Comparison of ENCODE assay signal across 25 mouse cellular contexts in genomic region chr4:134106105-134106504, GRCm38 (mm10). TPM values are rescaled to one million over a fixed set of nuclear protein-coding genes. Genes with fewer than 3 reads are reported as not detected.
DNase-seq lines count a peak whose midpoint lies in the region; ATAC-seq lines count a peak whose summit lies in the region.
"Had no signal": no experiment of that assay in that cellular context is flagged by ENCODE, and none has a peak within 500 bp of the region (broad histone marks: within the 10 kb centered on the region; RNA-seq: fewer than 3 reads in every experiment).

No protein-coding gene starts in this region.

- no peaks in the 10 kb centered on the region for H3K36me3 ChIP-seq in liver, embryonic 16.5 days (ENCODE audit: control insufficient read depth, insufficient read depth)
- H3K36me3 ChIP-seq: lung, embryonic 15.5 days had no signal

- no peak overlapping the region; the same call in 1 of the 2 replicates for H3K4me2 ChIP-seq in liver, embryonic 16.5 days (ENCODE audit: low read depth, low read length)
- H3K4me2 ChIP-seq: hindbrain, embryonic 14.5 days; lung, embryonic 15.5 days had no signal

- H3K4me3 ChIP-seq in liver, embryonic 16.5 days (ENCODE audit: low read depth, low read length) = no peak overlapping the region
- H3K4me3 ChIP-seq: gastrocnemius, adult 2 months; lung, embryonic 15.5 days had no signal

- peaks cover 30% of the 10 kb centered on the region for H3K4me1 ChIP-seq in liver, embryonic 16.5 days (ENCODE audit: control insufficient read depth, low read depth, low read length)

- peak; percentile 55 for ATAC-seq in inflammation-experienced regulatory T-cells, adult 6 months
- ATAC-seq in liver, embryonic 16.5 days (ENCODE audit: low read depth) = peak; percentile 27; the same call in 1 of the 2 replicates
- ATAC-seq: forebrain, postnatal 0 days; intestine, postnatal 0 days; Patski had no signal

- no peaks in the 10 kb centered on the region for H3K9me3 ChIP-seq in liver, embryonic 16.5 days (replicated peaks; ENCODE audit: control insufficient read depth, low read length)
- H3K9me3 ChIP-seq: lung, embryonic 15.5 days had no signal

- H3K27me3 ChIP-seq in liver, embryonic 16.5 days (ENCODE audit: control insufficient read depth, insufficient read depth, low read depth, low read length) = no peaks in the 10 kb centered on the region
- H3K27me3 ChIP-seq: lung, embryonic 15.5 days; Patski had no signal

- H3K9ac ChIP-seq in liver, embryonic 16.5 days (ENCODE audit: low read depth, low read length) = no peak overlapping the region
- H3K9ac ChIP-seq: forebrain, postnatal 0 days; hindbrain, embryonic 14.5 days; lung, embryonic 15.5 days had no signal

- DNase-seq in CD4-positive, CD25-positive, alpha-beta regulatory T cell, adult 2 months (ENCODE audit: low read depth, low spot score) = peak; percentile 73
- DNase-seq in MEL-GATA-1-ER (ENCODE audit: extremely low read depth, low read depth) = peak; percentile 85
- no peak for DNase-seq in adrenal gland, postnatal 25 days
- no peak for DNase-seq in ovary, adult 18-20 months (ENCODE audit: low spot score)
- DNase-seq in adrenal gland, postnatal 10 days = no peak
- DNase-seq in adrenal gland, postnatal 36 days = no peak
- DNase-seq: cerebellum, adult 11-12 months; forebrain, postnatal 0 days; gastrocnemius, adult 2 months; heart, adult 11 months; layer of hippocampus, postnatal 36 days; thymus, postnatal 25 days had no signal

- WGBS in liver, embryonic 16.5 days (ENCODE audit: insufficient replicate concordance) = 14% methylated on average over 7 of the region's 7 CpGs

- H3K27ac ChIP-seq in liver, embryonic 16.5 days (ENCODE audit: low read length) = peak overlapping the region; percentile 35
- H3K27ac ChIP-seq: gastrocnemius, adult 2 months; hindbrain, embryonic 14.5 days; kidney, postnatal 0 days; lung, embryonic 15.5 days had no signal

RNA-seq across cellular contexts. Expression of gene Ubxn11, which starts 3.7 kb away (rescaled TPM):
- 10 to 100 TPM; 36.2 to 54.5 (median 36.5) TPM for polyA plus RNA-seq in inflammation-experienced regulatory T-cells, adult 6 months (2017; shearing (Covaris generic))
- polyA plus RNA-seq in liver, embryonic 16.5 days (2015; fragmentation: Nextera tagmentation; extraction: Ambion mirVana) = 1.3 TPM in 2 replicates
- 8.1 and 9.4 TPM in 2 replicates for total RNA-seq in adrenal gland, postnatal 25 days (2021)
- 1 to 10 TPM; 4.1 to 7.5 TPM for total RNA-seq in adrenal gland, postnatal 10 days (2021)
- total RNA-seq in adrenal gland, postnatal 36 days (2021) = 1 to 10 TPM; 5.2 to 8.5 TPM

RNA-seq across cellular contexts. Expression of gene Cd52, which starts 11.2 kb away (rescaled TPM):
- 1,000 to 10,000 TPM; 2,728 to 3,832 (median 3,666) TPM for polyA plus RNA-seq in inflammation-experienced regulatory T-cells, adult 6 months (2017; shearing (Covaris generic))
- polyA plus RNA-seq in liver, embryonic 16.5 days (2015; fragmentation: Nextera tagmentation; extraction: Ambion mirVana) = 56.1 and 56.8 TPM in 2 replicates
- total RNA-seq in adrenal gland, postnatal 25 days (2021) = 3.5 and 8.4 TPM in 2 replicates
- 10 to 100 TPM; 30.6 to 33.6 TPM for total RNA-seq in adrenal gland, postnatal 10 days (2021)
- total RNA-seq in adrenal gland, postnatal 36 days (2021) = 10 to 100 TPM; 10.9 to 12.0 TPM
- polyA plus RNA-seq: Patski had no signal

RNA-seq across cellular contexts. Expression of gene Sh3bgrl3, which starts 22.5 kb away (rescaled TPM):
- 1,000 to 10,000 TPM in 2 of 3 experiments, 100 to 1,000 TPM in 1; 884 to 1,358 (median 1,179) TPM for polyA plus RNA-seq in inflammation-experienced regulatory T-cells, adult 6 months (2017; shearing (Covaris generic))
- polyA plus RNA-seq in liver, embryonic 16.5 days (2015; fragmentation: Nextera tagmentation; extraction: Ambion mirVana) = 142 and 161 TPM in 2 replicates
- 62.5 and 73.2 TPM in 2 replicates for total RNA-seq in adrenal gland, postnatal 25 days (2021)
- 100 to 1,000 TPM in 1 of 2 experiments, 10 to 100 TPM in 1; 94.4 to 103 TPM for total RNA-seq in adrenal gland, postnatal 10 days (2021)
- total RNA-seq in adrenal gland, postnatal 36 days (2021) = 10 to 100 TPM; 66.8 to 86.5 TPM

RNA-seq across cellular contexts. Expression of gene Crybg2, which starts 45.5 kb away (rescaled TPM):
- polyA plus RNA-seq in inflammation-experienced regulatory T-cells, adult 6 months (2017; shearing (Covaris generic)) = 10 to 100 TPM; 10.8 to 23.3 (median 14.1) TPM
- 0.61 and 0.68 TPM in 2 replicates for polyA plus RNA-seq in liver, embryonic 16.5 days (2015; fragmentation: Nextera tagmentation; extraction: Ambion mirVana)
- 0.15 TPM in 1 of 2 replicates, not detected in the other for total RNA-seq in adrenal gland, postnatal 25 days (2021)
- total RNA-seq in adrenal gland, postnatal 10 days (2021) = under 1 TPM; 0.82 to 0.96 TPM
- not detected for total RNA-seq in adrenal gland, postnatal 36 days (2021)
- total RNA-seq: gastrocnemius, adult 2 months had no signal
- polyA plus RNA-seq: heart, postnatal 0 days had no signal

RNA-seq across cellular contexts. Expression of gene Zfp683, which starts 52.5 kb away (rescaled TPM):
- 1 to 10 TPM in 1 of 3 experiments, under 1 TPM in 2; 0.80 to 1.1 (median 0.94) TPM for polyA plus RNA-seq in inflammation-experienced regulatory T-cells, adult 6 months (2017; shearing (Covaris generic))
- not detected in 2 replicates for polyA plus RNA-seq in liver, embryonic 16.5 days (2015; fragmentation: Nextera tagmentation; extraction: Ambion mirVana)
- not detected in 2 replicates for total RNA-seq in adrenal gland, postnatal 25 days (2021)
- under 1 TPM in 1 of 2 experiments, not detected in 1; 0.24 TPM for total RNA-seq in adrenal gland, postnatal 10 days (2021)
- total RNA-seq in adrenal gland, postnatal 36 days (2021) = not detected
- total RNA-seq: forebrain, postnatal 0 days; gastrocnemius, adult 2 months; layer of hippocampus, adult 18-20 months; layer of hippocampus, postnatal 36 days had no signal
- polyA plus RNA-seq: cortical plate, adult 2 months; embryonic facial prominence, embryonic 14.5 days; forebrain, postnatal 0 days; heart, postnatal 0 days; hindbrain, embryonic 14.5 days; intestine, postnatal 0 days; kidney, postnatal 0 days; limb, embryonic 11.5 days; lung, embryonic 15.5 days; neural tube, embryonic 11.5 days; Patski had no signal

Comparison
In these comparisons a context has a peak if more than half of its experiments do, and no peak if none do; other contexts are left out.
1. DNase-seq: peak in CD4-positive, CD25-positive, alpha-beta regulatory T cell, adult 2 months (single experiment) and MEL-GATA-1-ER (single experiment); none in adrenal gland, postnatal 25 days (single experiment), ovary, adult 18-20 months (single experiment), adrenal gland, postnatal 10 days (single experiment) and adrenal gland, postnatal 36 days (0 of 2).